Mouse (Mus musculus): ENCODE data around the gene Taf13. TPM values are rescaled to one million over a fixed set of nuclear protein-coding genes. Genes with fewer than 3 reads are reported as not detected.
A peak's percentile ranks its signal among the peaks of the same experiment; 100 is the strongest.
"Not testable (repeated sequence)": the region's sequence is repeated elsewhere in the genome, so short reads cannot be mapped to it uniquely, and the experiment has no call there.

Gene Taf13
- polyA plus RNA-seq, 1 experiment from 2014 or later, result 27.0 TPM

- Histone ChIP-seq H3K4me2 (peak overlapping the region; percentile 86), H3K27me3 (replicated peaks) (no peaks in the 10 kb centered on the region), H3K36me3 (peaks cover 31% of the 10 kb centered on the region), H3K27ac (replicated peaks) (peak overlapping the region; percentile 90), H3K4me1 (peaks cover 5% of the 10 kb centered on the region), H3K4me3 (peak overlapping the region; percentile 90), H3K9me3 (no peaks in the 10 kb centered on the region), H3K9ac (peak overlapping the region; percentile 98)
- peak; percentile 90 for ATAC-seq (ENCODE audit: extremely low read depth, insufficient number of reproducible peaks, low FRiP score, low TSS enrichment)
- 18% methylated on average over 21 of the region's 22 CpGs for WGBS
These were observed 16.7 kb upstream of the Taf13 start for GRCm38 (mm10) chr3:108554587-108555312.

DNA sequence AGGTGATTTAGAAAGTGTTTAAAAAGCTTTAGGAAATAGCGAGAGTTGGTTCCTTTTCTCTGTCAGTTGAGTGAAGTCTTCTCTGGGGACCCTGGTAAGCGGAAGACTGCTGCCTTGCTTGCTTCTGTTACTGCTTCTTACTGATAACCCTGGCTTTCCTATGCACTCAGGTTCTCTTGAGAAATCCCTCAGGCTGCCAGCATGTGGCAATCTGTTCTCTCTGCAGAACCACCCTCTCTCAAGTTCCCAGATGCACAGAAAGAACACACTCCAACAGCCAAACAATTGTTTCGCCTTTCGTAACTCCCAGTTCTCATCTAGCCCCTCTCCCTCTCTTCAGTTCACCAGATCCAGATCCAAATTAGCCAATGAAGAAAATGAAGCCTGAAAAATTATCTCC is 13.6 kb upstream of the Taf13 start:
- Histone ChIP-seq H3K4me3 (no peak overlapping the region), H3K4me1 (peaks cover 18% of the 10 kb centered on the region), H3K36me3 (peaks cover 39% of the 10 kb centered on the region), H3K27ac (replicated peaks) (no peak overlapping the region), H3K9ac (no peak overlapping the region), H3K9me3 (no peaks in the 10 kb centered on the region), H3K4me2 (no peak overlapping the region), H3K27me3 (replicated peaks) (no peaks in the 10 kb centered on the region)
- 88% methylated on average over 4 of the region's 4 CpGs for WGBS
- no peak for ATAC-seq (ENCODE audit: extremely low read depth, insufficient number of reproducible peaks, low FRiP score, low TSS enrichment)

DNA sequence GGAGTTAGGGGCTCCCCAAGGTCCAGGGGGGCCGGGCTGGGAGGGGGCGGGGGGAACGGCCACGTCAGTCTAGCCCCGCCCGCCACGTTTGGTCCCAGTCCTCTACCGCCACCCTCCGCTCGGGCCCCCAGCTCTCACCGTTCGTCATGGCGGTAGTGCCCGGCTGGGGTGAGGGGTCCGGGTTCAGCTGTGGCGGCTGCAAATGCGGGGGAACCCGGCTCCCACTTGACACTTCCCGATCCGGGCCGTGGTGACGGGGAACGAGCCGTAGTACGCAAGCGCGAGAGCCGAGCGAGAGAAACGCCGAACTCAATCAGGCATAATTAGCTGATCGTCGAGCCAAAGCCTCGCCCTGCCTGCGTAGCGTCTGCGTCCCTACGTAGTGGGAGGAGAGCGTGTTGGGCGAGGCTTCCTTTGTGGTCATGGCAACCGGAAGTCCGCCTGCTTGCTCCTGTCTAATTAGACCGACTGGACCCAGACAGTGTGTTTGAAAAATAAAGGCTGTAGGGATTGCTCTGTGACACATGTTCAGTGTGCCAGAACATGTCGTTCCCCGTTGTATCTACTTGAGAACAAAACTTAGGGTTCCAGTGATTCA is 9.3 kb upstream of the Taf13 start, which contains the start of gene Tmem167b:
Gene Tmem167b, minus strand, starts transcription at position 334 of the 598 bp plus-strand sequence.
- Histone ChIP-seq H3K36me3 (peaks cover 32% of the 10 kb centered on the region), H3K9ac (peak within 1 kb of the TSS; percentile 91), H3K27me3 (replicated peaks) (no peaks in the 10 kb centered on the region), H3K4me3 (peak within 1 kb of the TSS; percentile 84), H3K27ac (replicated peaks) (peak within 1 kb of the TSS; percentile 91), H3K9me3 (no peaks in the 10 kb centered on the region), H3K4me2 (peak within 1 kb of the TSS; percentile 94), H3K4me1 (peaks cover 16% of the 10 kb centered on the region)
- under 1% methylated on average over 45 of the region's 45 CpGs for WGBS
- ATAC-seq (ENCODE audit: extremely low read depth, insufficient number of reproducible peaks, low FRiP score, low TSS enrichment), result peak; percentile 96

DNA sequence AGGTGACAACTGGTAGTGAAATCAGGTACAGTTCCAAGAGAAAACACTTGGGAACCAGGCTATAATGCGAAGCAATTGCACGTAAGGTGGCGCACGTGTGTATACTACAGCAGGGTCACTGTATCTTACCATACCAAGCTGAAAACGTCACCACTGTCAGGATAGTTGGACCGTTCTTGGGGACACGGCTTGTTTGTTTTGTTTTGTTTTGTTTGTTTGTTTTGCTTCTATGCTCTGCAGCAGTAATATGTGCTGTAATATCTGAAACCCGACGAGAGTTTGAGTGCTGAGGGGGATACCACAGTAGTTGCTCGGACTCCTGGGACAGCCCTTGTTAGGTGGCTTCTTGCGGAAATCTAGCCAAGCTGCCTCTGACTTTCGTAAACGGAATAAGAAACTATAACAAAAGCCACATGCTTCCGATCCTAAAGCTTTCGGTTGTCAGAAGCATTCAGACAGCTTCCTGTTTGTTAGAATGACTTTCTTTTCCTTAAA is 8.7 kb upstream of the Taf13 start:
- ATAC-seq (ENCODE audit: extremely low read depth, insufficient number of reproducible peaks, low FRiP score, low TSS enrichment), result no peak; the same call in 1 of the 2 replicates
- peak overlapping the region; percentile 84 for H3K4me3 ChIP-seq
- H3K9me3 ChIP-seq, result no peaks in the 10 kb centered on the region
- H3K4me2 ChIP-seq, result peak overlapping the region; percentile 94
- peaks cover 2% of the 10 kb centered on the region; the same call in 1 of the 2 replicates for H3K27me3 ChIP-seq (replicated peaks)
- H3K27ac ChIP-seq (replicated peaks), result peak overlapping the region; percentile 91
- H3K4me1 ChIP-seq, result peaks cover 16% of the 10 kb centered on the region
- peaks cover 26% of the 10 kb centered on the region for H3K36me3 ChIP-seq
- WGBS, result 8% methylated on average over 15 of the region's 15 CpGs
- peak overlapping the region; percentile 79 for H3K9ac ChIP-seq

DNA sequence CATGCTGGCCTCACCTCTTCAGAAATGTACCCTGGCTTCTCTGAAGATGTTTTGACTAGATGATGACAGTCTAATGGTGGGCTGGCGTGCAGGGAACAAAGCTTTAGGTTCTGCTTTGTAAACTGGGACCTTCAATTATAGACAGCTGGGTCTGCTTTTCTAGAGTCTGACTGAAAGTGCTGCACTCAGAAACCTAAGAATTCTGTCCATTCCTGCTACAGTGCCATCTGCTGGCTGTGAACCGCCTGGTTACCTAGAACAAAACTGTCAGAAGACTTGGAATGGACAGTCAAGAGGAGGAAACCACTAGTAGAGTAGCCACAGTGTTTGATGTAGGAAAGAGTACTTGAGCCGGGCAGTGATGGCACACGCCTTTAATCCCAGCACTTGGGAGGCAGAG is 8.2 kb upstream of the Taf13 start:
- Histone ChIP-seq H3K4me1 (peaks cover 16% of the 10 kb centered on the region), H3K27me3 (replicated peaks) (peaks cover 5% of the 10 kb centered on the region; the same call in 1 of the 2 replicates), H3K9me3 (no peaks in the 10 kb centered on the region), H3K4me2 (peak overlapping the region; percentile 94), H3K4me3 (peak overlapping the region; percentile 84), H3K36me3 (peaks cover 22% of the 10 kb centered on the region), H3K27ac (replicated peaks) (peak overlapping the region; percentile 91), H3K9ac (peak overlapping the region; percentile 79)
- 8% methylated on average over 4 of the region's 4 CpGs for WGBS
- no peak for ATAC-seq (ENCODE audit: extremely low read depth, insufficient number of reproducible peaks, low FRiP score, low TSS enrichment)

GRCm38 (mm10) chr3:108567990-108568877 is 3.3 kb upstream of the Taf13 start:
- WGBS, result 65% methylated on average over 15 of the region's 15 CpGs
- no peak for ATAC-seq (ENCODE audit: extremely low read depth, insufficient number of reproducible peaks, low FRiP score, low TSS enrichment)
- Histone ChIP-seq H3K27ac (replicated peaks) (no peak overlapping the region), H3K4me2 (no peak overlapping the region), H3K9me3 (no peaks in the 10 kb centered on the region), H3K4me3 (no peak overlapping the region), H3K27me3 (replicated peaks) (peaks cover 13% of the 10 kb centered on the region; the same call in 1 of the 2 replicates), H3K4me1 (peaks cover 11% of the 10 kb centered on the region), H3K36me3 (no peaks in the 10 kb centered on the region), H3K9ac (no peak overlapping the region)

DNA sequence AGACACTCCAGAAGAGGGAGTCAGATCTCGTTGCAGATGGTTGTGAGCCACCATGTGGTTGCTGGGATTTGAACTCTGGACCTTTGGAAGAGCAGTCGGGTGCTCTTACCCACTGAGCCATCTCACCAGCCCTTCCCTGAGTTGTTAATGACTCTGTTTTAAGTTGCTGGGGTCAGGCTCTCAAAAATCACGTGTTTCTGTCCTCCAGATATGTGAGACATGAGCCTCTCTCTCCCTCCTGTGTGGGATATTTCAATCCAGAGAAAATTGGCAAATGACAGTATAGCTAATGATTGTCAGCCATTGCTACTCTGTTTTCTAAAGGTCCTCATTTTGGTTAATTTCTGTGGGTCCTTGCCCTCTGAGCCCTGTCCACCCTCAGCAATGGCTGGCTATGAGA is 1.9 kb upstream of the Taf13 start:
- ATAC-seq (ENCODE audit: extremely low read depth, insufficient number of reproducible peaks, low FRiP score, low TSS enrichment), result not testable (repeated sequence)
- peaks cover 16% of the 10 kb centered on the region for H3K4me1 ChIP-seq

GRCm38 (mm10) chr3:108570813-108571212 is 685 bp upstream of the Taf13 start:
- peak overlapping the region; percentile 77 for H3K4me2 ChIP-seq
- H3K4me1 ChIP-seq, result peaks cover 16% of the 10 kb centered on the region
- no peak overlapping the region for H3K27ac ChIP-seq (replicated peaks)
- ATAC-seq (ENCODE audit: extremely low read depth, insufficient number of reproducible peaks, low FRiP score, low TSS enrichment), result no peak
- H3K27me3 ChIP-seq (replicated peaks), result peaks cover 13% of the 10 kb centered on the region; the same call in 1 of the 2 replicates
- peak overlapping the region; percentile 70 for H3K4me3 ChIP-seq
- no peaks in the 10 kb centered on the region for H3K9me3 ChIP-seq
- 83% methylated on average over 14 of the region's 14 CpGs for WGBS
- H3K9ac ChIP-seq, result no peak overlapping the region
- H3K36me3 ChIP-seq, result no peaks in the 10 kb centered on the region

More for the DNA sequence above, 1.9 kb upstream of the Taf13 start:
- H3K4me3 ChIP-seq; H3K9ac ChIP-seq; H3K9me3 ChIP-seq; H3K4me2 ChIP-seq; H3K36me3 ChIP-seq; H3K27ac ChIP-seq (replicated peaks): not testable (repeated sequence)
- peaks cover 13% of the 10 kb centered on the region; the same call in 1 of the 2 replicates for H3K27me3 ChIP-seq (replicated peaks)
- WGBS, result 49% methylated on average over 3 of the region's 3 CpGs

DNA sequence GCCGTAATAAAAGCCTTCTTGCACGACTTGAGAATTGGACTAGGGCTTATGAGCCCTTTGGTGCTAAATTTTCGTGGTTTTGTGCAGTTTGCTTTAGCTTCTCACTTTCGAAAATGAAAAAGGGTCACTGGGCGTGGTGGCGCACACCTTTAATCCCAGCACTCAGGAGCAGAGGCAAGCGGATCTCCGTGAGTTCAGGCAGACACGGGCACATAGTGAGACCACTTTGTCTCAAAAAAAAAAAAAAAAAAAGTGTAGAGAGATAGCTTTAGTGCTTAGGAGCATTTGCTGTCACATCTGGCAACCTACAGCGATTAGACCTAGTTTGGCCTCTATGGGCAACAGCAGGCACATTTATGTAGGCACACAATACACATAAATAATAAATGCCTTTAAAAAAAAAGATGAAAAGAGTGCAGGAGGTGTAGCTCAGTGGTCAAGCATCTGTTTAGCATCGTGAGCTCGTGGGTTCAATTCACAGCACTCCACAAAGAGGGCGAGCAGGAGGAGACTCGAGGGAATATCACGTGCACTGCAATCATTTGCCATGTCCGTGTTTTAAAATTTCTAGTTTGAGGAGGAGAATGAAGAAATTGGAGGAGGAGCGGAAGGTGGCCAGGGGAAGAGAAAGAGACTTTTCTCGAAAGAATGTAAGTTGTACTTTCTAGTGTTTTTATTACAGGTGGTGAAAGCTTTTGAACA is 962 bp downstream of the Taf13 start:
- 45% methylated on average over 18 of the region's 18 CpGs for WGBS
- Histone ChIP-seq H3K27ac (replicated peaks) (no peak overlapping the region), H3K36me3 (no peaks in the 10 kb centered on the region; the same call in 1 of the 2 replicates)

GRCm38 (mm10) chr3:108574018-108574417 is 2.5 kb downstream of the Taf13 start:
- 0 out of 2 replicates have a peak, but pooled peaks cover 3% of the 10 kb centered on the region for H3K27me3 ChIP-seq (replicated peaks)
- no peak overlapping the region for H3K4me2 ChIP-seq
- 82% methylated on average over 5 of the region's 5 CpGs for WGBS
- no peak overlapping the region for H3K9ac ChIP-seq
- no peak for ATAC-seq (ENCODE audit: extremely low read depth, insufficient number of reproducible peaks, low FRiP score, low TSS enrichment)
- peaks cover 16% of the 10 kb centered on the region for H3K4me1 ChIP-seq
- H3K36me3 ChIP-seq, result peaks cover 13% of the 10 kb centered on the region
- H3K4me3 ChIP-seq, result no peak overlapping the region
- H3K27ac ChIP-seq (replicated peaks), result no peak overlapping the region
- H3K9me3 ChIP-seq, result no peaks in the 10 kb centered on the region

More for the DNA sequence above, 962 bp downstream of the Taf13 start:
- peak overlapping the region; percentile 77 for H3K4me2 ChIP-seq
- H3K4me1 ChIP-seq, result peaks cover 16% of the 10 kb centered on the region
- peak overlapping the region; percentile 70 for H3K4me3 ChIP-seq
- ATAC-seq (ENCODE audit: extremely low read depth, insufficient number of reproducible peaks, low FRiP score, low TSS enrichment), result no peak
- no peaks in the 10 kb centered on the region for H3K9me3 ChIP-seq
- peaks cover 13% of the 10 kb centered on the region; the same call in 1 of the 2 replicates for H3K27me3 ChIP-seq (replicated peaks)
- peak overlapping the region; percentile 89 for H3K9ac ChIP-seq

Data from heart, embryonic 13.5 days (tissue).